Mouse (Mus musculus) lung, postnatal 0 days (tissue): Measurements from ENCODE around the gene Tmem240. TPM values are rescaled to one million over a fixed set of nuclear protein-coding genes. Genes with fewer than 3 reads are reported as not detected.

Experiments used
- ATAC-seq: fragments of 200-750 bp; cut with Nextera tagmentation; 2 replicates; pipeline ENCODE4 v1.8.0; 2017; ENCODE audit warnings: moderate library complexity
- DNase-seq: peaks from one replicate; pipeline ENCODE4 v3.0.0-alpha.2; 2016; ENCODE audit warnings: low spot score
- H3K27ac ChIP-seq: fragments of 300-500 bp; sonication (generic); 2 replicates; pipeline ENCODE4 v1.5.1; 2014; ENCODE audit warnings: antibody characterized with exemption, mild to moderate bottlenecking, low read length, mixed read lengths
- H3K27me3 ChIP-seq: fragments of 300-500 bp; sonication (generic); replicated peaks from 2 replicates; pipeline ENCODE4 v1.6.1; 2014; ENCODE audit warnings: low read length, mixed read lengths; ENCODE audit not compliant: insufficient read depth
- H3K36me3 ChIP-seq: fragments of 300-500 bp; sonication (generic); 2 replicates; pipeline ENCODE4 v1.6.1; 2014; ENCODE audit warnings: low read length, mixed read lengths; ENCODE audit not compliant: insufficient read depth
- H3K4me1 ChIP-seq: fragments of 300-500 bp; sonication (generic); 2 replicates; pipeline ENCODE4 v1.6.1; 2014; ENCODE audit warnings: antibody characterized with exemption, low read depth, low read length, mixed read lengths; ENCODE audit not compliant: insufficient read depth
- H3K4me2 ChIP-seq: fragments of 300-500 bp; sonication (generic); replicated peaks from 2 replicates; pipeline ENCODE4 v1.6.1; 2014; ENCODE audit warnings: low read depth, mild to moderate bottlenecking, low read length, moderate library complexity, mixed read lengths
- H3K4me3 ChIP-seq: fragments of 300-500 bp; sonication (generic); 2 replicates; pipeline ENCODE4 v1.5.1; 2014; ENCODE audit warnings: low read depth, low read length
- H3K9ac ChIP-seq: fragments of 300-500 bp; sonication (generic); replicated peaks from 2 replicates; pipeline ENCODE4 v1.6.1; 2014; ENCODE audit warnings: low read depth, mild to moderate bottlenecking
- H3K9me3 ChIP-seq: fragments of 300-500 bp; sonication (generic); 2 replicates; pipeline ENCODE4 v1.6.1; 2016; ENCODE audit warnings: low read length, mixed read lengths
- CTCF ChIP-seq: IDR thresholded peaks from 2 replicates; pipeline ENCODE4 v1.5.1; 2016; ENCODE audit warnings: antibody characterized with exemption, mild to moderate bottlenecking
- EP300 ChIP-seq: IDR thresholded peaks from 2 replicates; pipeline ENCODE4 v1.6.1; 2016; ENCODE audit warnings: antibody characterized with exemption, mild to moderate bottlenecking, control low read depth
- WGBS: fragments of 180-500 bp; shearing (Covaris S2); extraction: QIAGEN DNeasy Blood & Tissue Kit; methylation state at CpG from one replicate; pipeline ENCODE4 v1.1.7; 2014; 5-methylcytosine and 5-hydroxymethylcytosine counted together
- polyA plus RNA-seq: library from polyadenylated mRNA; unstranded; fragments of >200 nt; fragmentation: Nextera tagmentation; extraction: Ambion mirVana; gene quantifications from 2 replicates; pipeline ENCODE4 v1.2.1, GENCODE M21; 2015

Tmem240 gene
- polyA plus RNA-seq, 1 experiment from 2014 or later = 0.63 TPM

DNA sequence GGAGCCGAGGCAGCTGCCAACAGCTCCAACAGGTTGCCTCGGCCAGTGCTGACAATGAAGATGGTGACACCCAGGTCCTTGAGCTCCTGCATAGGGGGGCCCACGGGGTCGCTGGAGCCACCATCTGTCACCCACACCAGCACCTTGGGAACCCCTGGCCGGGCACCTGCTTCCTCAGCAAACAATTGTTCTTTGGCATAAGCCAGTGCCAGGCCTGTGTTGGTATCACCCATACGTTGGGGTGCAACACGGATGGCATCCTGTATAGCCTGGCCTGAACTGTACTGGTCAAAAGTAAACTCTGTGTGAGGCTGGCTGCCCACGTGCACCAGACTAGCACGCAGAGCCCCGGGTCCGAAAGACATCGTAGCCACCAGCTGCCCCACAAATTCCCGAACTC lies 38.2 kb downstream of the Tmem240 start:
- no peak for DNase-seq
- Histone ChIP-seq H3K9me3 (no peaks in the 10 kb centered on the region), H3K27me3 (0 out of 2 replicates have a peak, but pooled peaks cover 4% of the 10 kb centered on the region), H3K4me1 (peaks cover 17% of the 10 kb centered on the region), H3K36me3 (no peaks in the 10 kb centered on the region), H3K27ac (no peak overlapping the region), H3K4me2 (no peak overlapping the region), H3K4me3 (no peak overlapping the region), H3K9ac (no peak overlapping the region)
- no peak for TF ChIP-seq EP300
- no peak for TF ChIP-seq CTCF
- no peak for ATAC-seq
- WGBS = 78% methylated on average over 12 of the region's 13 CpGs

DNA sequence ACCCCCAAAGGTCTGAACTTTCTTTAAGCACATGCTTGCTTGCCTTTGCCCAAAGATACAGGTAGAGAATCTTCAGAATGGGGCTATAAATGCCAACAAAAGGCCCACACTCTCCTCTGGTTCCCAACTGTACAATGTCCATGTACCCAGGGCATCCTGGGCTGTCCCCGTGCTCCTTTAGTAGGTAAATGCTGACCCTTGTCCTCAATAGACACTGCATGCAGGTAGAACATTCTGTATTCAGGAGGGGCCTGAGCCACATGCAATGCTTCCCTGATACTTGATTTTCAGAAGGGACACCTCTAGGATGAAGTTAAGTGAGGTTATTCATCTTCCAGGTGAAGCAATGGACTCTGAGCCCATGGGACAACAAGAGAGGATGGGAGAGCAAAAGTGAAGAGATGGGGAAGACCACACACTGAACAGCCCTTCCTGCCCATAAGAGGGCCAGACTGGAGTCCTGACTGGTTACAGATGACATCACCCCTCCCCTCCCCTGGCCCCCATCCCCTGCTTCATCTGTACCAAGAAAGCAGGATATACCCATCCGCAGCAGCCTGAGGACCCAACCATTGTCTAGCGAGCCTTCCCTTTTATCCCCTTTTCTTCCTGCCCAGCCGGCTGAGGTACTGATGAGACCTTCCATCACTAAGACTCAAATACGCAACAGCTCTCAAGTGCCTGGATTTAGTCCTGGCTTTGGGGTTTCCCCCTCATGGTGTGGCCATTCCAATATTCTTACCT lies 38.9 kb downstream of the Tmem240 start:
- no peak for ATAC-seq
- DNase-seq = no peak
- peak overlapping the region; percentile 63 for H3K4me2 ChIP-seq
- H3K27me3 ChIP-seq = 0 out of 2 replicates have a peak, but pooled peaks cover 4% of the 10 kb centered on the region
- H3K27ac ChIP-seq = no peak overlapping the region
- no peak overlapping the region for H3K4me3 ChIP-seq
- TF ChIP-seq EP300 (no peak), CTCF (no peak)
- no peaks in the 10 kb centered on the region for H3K9me3 ChIP-seq
- H3K9ac ChIP-seq = no peak overlapping the region
- H3K4me1 ChIP-seq = peaks cover 18% of the 10 kb centered on the region
- WGBS = 41% methylated on average over 5 of the region's 5 CpGs
- H3K36me3 ChIP-seq = no peaks in the 10 kb centered on the region

DNA sequence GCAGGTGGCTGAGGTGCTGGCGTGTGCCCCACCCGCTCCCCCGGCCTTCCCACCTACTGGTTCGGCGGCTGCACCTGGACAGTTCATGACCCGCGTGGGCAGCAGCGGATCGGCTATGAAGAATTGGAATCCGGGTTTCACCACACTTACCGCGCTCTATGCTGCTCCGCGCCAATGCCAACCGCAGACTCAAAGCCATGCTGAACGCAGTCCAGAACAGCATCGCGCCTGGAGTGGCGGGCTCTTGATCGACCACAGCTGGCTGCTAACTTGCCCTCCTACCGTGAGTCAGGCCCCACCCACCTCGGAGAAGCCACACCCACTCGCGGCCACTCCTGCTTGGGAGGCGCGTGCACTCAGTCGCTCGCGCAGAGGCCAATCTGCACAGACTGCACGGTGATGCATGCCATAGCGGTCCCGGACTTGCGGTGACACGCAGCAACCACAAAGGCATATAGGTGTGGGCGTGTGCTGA lies 39.7 kb downstream of the Tmem240 start, which contains the start of gene Vwa1:
Gene Vwa1 (minus strand): TSS at position 419 of the 475 bp plus-strand sequence.
- H3K9ac ChIP-seq = no peak within 1 kb of the TSS
- H3K4me1 ChIP-seq = peaks cover 18% of the 10 kb centered on the region
- no peaks in the 10 kb centered on the region for H3K36me3 ChIP-seq
- TF ChIP-seq CTCF = no peak
- TF ChIP-seq EP300 = no peak
- H3K4me2 ChIP-seq = peak within 1 kb of the TSS; percentile 63
- no peak within 1 kb of the TSS for H3K27ac ChIP-seq
- WGBS = under 1% methylated on average over 35 of the region's 35 CpGs
- H3K27me3 ChIP-seq = 0 out of 2 replicates have a peak, but pooled peaks cover 4% of the 10 kb centered on the region
- DNase-seq (peak; percentile 92), ATAC-seq (peak; percentile 68)
- H3K9me3 ChIP-seq = no peaks in the 10 kb centered on the region
- peak within 1 kb of the TSS; percentile 26 for H3K4me3 ChIP-seq

DNA sequence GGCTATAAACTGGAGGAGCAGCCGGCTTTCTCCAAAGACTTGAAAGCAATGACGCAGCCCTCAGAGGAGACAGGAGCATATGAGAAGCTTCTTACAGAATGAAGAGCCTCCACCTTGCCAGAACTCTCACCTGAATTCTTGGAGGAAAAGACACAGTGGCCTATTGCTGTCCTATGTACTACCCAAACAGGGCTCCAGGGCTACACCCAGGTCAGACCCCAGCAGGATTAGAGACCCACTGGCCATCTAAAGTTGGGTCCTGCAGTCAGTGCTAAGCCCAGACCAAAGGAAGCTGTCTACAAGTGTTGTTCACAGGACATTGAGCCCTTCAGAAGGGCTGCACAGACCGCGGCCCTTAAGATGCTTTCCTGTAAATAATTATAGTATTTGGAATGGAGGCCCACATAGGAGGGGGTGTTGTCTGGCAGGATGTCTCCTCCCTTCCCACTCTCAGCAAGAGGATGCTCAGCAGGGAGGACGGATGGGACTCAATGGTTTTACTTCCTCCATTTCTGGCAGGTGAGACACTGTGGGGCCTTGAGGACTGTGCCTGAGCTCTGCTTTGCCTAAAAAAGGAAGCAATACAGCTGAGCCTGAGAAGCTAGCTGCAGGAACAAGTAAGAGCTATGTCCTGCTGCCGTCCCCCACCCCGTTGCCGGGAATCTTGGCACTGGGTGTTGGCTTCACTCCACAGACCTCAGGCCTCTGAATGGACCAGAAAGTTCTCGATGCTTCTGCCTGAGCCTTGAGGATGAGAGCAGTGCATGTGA lies 40.6 kb downstream of the Tmem240 start:
- Histone ChIP-seq H3K4me2 (peak overlapping the region; percentile 63; the same call in 1 of the 2 replicates), H3K9me3 (no peaks in the 10 kb centered on the region), H3K4me1 (peaks cover 18% of the 10 kb centered on the region), H3K27ac (no peak overlapping the region), H3K36me3 (no peaks in the 10 kb centered on the region), H3K27me3 (0 out of 2 replicates have a peak, but pooled peaks cover 4% of the 10 kb centered on the region), H3K4me3 (no peak overlapping the region), H3K9ac (no peak overlapping the region)
- WGBS = 31% methylated on average over 9 of the region's 9 CpGs
- DNase-seq = no peak
- ATAC-seq = peak; percentile 8
- TF ChIP-seq CTCF (no peak), EP300 (no peak)

DNA sequence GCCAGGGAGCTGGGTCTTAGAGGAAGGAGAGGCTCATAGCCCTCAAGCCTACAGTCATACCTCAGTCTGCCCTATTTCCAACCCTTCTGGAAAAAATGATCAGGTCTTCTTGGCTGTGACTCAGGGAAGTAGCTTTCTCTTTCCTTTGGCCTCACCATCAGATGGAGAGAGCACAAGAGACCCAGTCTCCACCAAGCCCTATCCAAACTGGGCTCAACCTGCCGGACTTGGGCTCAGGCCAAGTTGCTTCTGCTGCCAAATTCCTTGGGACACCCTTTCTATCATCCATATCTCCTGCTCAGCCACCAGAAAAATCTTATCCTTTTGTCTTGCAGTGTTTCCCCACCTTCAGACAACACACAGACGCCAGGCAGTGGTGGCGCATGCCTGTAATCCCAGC lies 41.3 kb downstream of the Tmem240 start:
- TF ChIP-seq EP300 = no peak
- TF ChIP-seq CTCF = no peak
- H3K4me3 ChIP-seq = no peak overlapping the region
- H3K9me3 ChIP-seq = no peaks in the 10 kb centered on the region
- ATAC-seq (no peak), DNase-seq (no peak)
- WGBS = 62% methylated on average over 3 of the region's 3 CpGs
- no peaks in the 10 kb centered on the region for H3K36me3 ChIP-seq
- H3K27me3 ChIP-seq = 0 out of 2 replicates have a peak, but pooled peaks cover 4% of the 10 kb centered on the region
- H3K9ac ChIP-seq = no peak overlapping the region
- no peak overlapping the region for H3K27ac ChIP-seq
- no peak overlapping the region for H3K4me2 ChIP-seq
- H3K4me1 ChIP-seq = peaks cover 15% of the 10 kb centered on the region

DNA sequence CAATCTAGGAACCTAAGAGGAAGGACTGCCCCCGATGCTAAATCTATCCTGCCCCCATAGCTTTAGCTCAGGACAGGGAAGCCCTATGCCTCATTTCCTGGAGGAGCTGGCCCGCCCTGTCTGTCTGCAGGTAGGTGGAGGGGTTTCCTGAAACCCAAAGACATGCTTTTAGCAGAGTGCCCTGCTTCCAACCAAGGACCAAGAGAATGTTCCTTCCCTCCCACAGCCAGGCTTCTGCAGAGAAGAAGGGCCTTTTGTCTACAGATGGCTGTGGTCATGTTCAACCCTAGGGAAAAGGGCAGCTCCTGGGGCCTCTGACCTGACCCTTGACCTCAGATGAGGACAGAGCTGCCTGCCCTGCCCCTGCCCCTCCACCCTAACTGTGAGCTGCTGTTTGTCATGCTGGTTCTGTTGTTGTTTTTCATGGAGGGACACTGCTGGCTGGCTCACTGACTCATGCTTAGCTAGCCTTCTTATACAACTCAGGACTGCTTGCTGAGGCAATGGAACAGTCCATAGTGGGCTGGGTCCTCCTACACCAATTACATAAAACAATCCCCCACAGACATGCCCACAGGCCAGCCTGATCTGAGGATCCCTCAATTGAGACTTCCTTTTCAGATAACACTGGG lies 42.2 kb downstream of the Tmem240 start:
- Histone ChIP-seq H3K4me2 (no peak overlapping the region), H3K27me3 (0 out of 2 replicates have a peak, but pooled peaks cover 4% of the 10 kb centered on the region), H3K36me3 (no peaks in the 10 kb centered on the region), H3K27ac (no peak overlapping the region; the same call in 1 of the 2 replicates), H3K4me1 (peaks cover 15% of the 10 kb centered on the region), H3K9ac (no peak overlapping the region), H3K9me3 (no peaks in the 10 kb centered on the region), H3K4me3 (no peak overlapping the region)
- WGBS = 40% methylated on average over 2 of the region's 2 CpGs
- ATAC-seq = no peak; the same call in 1 of the 2 replicates
- DNase-seq = no peak
- TF ChIP-seq EP300 (no peak), CTCF (no peak)
